Mouse (Mus musculus) cerebellum, postnatal 36 days (tissue): ENCODE results near the gene Agfg1.

Experiments
- DNase-seq, 2 experiments: peaks; one replicate each; pipeline ENCODE4 v3.0.0; 2021 to 2022; ENCODE audit warnings: mixed read lengths in 2 of 2

Gene Agfg1

DNA sequence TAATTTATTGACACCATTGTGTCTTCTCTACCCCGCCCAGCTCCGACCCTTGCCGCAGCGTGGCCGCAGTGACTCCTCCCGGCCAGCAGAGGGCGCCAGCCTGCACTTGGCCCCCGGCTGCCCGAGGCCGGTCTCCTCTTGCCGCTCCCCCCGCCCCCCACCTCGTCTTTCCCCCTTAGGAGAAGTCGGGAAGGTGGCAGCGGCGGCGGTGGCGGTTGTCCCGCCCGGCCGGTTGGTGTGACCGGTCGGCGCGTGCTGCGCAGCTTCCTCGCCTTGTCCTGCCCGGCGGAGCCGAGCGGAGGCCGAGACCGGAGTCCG, at the start of gene Agfg1:
Gene Agfg1 (plus strand): TSS at position 188 of the 318 bp plus-strand sequence.
- peak; percentile 93 for DNase-seq

DNA sequence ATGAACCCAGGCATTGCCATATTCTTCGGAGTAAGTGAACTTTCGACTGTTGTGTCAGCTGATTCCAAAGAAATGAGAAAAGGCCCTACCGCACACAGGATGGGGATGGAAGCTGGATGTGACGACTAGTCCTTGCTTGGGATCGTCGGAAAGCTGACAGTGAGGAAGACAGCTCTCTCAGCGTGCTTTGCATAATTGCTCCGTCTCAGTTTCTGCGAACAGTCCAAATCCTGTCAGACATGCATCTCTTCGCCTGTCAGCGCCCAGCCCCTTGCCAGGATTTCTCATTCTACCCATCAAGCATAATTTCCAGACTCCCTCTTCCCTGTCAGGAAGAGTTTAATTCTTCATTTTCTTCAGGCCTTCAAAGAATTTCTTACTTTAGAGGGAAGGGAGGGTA, 48.2 kb upstream of the Agfg1 start:
- no peak for DNase-seq

DNA sequence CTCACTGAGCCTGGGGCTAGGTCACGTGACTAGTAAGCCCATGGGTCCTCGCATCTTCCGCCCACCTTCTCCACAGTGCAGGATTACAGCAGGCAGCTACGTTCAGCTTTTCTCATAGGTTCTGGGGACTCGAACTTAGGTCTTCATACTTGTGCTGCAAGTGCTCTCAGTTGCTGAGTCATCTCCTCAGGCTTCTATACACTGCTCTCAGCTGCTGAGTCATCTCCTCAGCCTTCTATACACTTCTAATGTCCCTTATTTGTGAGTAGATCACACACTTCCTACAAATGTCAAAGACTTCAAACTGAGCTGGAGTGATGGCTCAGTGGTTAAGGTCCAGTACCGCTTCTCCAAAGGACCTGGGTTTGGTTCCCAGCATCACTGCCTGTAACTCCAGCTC, 47.0 kb upstream of the Agfg1 start:
- DNase-seq: no peak

DNA sequence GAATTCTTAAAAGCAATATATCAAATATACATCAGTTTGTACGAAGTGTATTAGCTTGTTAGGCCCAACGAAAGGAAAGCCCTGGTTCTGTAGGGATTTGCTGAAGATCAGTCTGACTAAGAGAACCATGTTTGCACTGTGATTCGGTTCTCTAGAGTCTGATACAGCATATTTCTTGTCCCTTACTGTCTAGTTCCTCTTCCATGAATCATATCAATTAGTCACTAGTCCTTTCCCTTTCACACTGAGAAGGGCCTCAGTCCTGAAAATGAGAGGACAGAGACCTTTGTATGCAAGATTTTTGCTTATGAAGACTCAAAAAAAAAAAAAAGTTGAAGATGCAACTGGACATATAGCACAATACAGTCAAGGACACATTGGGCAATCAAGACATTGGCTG, 46.2 kb upstream of the Agfg1 start:
- no peak for DNase-seq

DNA sequence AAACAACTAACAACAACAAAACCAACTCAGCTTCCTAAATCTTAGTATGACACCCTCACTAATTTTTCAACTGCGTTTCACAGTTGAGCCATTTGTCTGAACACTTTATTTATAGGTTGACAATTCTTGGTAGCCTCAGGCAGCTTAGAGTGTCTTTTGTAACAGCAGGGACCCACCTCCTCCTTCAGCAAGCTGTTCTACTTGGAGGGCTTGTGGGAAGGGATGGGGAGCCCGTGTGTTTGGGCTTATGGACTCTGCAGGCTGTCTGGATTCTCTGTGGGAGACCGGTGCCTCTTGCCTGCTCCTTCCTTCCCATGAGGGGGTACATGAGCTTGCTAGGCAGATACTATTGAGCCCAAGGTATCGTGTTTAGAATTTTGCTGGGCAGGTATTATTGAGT, 45.3 kb upstream of the Agfg1 start:
- DNase-seq: peak; percentile 10 to 21

DNA sequence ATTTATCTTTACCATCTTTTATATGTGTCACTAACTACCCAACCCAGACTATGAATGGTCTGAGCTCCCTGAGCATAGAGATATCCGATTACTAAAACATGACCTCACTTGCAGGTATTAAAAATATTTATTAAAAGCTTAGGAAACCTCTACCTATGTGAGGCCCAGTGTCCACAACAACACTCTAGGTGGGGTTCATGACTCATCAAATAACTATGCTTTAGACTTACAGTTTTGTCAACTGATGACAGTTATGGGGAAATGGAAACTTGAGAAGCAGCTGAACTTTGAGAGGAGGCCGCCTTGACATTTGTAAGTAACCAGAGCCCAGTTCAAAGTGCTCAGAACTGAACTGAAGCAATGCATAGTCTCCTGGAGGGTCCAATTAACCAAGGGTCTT, 44.1 kb upstream of the Agfg1 start:
- DNase-seq: no peak

DNA sequence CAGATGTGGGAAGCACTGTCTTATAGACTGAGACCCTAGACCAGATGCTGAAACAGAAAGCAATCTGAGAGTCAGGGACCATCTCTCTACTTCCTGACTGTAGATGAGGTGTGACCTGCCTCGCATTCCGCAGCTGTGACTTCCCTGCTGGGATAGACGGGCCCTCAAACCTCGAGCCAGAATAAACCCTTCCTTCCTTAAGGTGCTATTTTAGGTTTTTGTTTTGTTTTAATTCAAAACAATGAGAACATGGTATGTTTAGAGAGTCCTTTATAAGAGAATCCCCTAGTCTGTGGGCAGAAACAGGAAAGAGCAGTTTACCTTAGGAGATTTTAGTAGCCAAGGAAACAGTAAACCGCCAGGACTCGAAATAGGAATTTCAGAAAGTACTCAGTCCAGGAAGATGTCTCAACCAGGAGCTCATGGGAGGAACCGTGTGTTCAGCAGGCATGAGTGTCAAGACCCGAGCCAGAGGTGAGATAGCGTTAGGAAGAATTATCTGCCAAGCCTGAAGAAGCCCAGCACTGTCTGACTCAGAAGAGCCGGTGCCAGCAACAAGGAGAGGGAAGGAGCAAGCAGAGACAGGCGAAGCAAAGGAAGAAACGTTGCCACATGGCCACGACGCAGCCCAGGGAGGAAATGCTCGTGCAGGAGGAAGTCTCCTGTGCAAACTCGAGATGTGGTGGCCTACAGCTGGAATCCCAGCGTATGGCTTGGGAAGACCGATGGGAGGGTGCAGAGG, 43.4 kb upstream of the Agfg1 start:
- no peak for DNase-seq

DNA sequence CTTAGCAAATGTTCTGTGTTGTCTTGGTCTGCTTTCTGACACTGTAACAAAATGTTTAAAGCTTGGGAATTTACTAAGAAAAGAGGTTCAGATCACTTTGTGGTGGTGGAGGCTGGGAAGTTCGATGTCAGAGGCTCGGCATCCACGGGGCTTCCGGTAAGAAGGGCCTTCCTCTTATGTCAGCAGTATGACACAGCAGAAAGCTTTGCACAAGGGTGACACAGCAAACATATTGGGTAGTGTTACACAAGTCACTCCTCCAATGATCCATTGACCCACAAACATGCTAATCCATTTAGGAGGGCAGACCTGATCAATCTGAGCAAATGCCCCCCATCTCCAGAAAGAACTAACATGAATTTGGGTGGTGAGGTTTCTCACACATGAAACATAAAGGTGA, 42.2 kb upstream of the Agfg1 start:
- DNase-seq: no peak

DNA sequence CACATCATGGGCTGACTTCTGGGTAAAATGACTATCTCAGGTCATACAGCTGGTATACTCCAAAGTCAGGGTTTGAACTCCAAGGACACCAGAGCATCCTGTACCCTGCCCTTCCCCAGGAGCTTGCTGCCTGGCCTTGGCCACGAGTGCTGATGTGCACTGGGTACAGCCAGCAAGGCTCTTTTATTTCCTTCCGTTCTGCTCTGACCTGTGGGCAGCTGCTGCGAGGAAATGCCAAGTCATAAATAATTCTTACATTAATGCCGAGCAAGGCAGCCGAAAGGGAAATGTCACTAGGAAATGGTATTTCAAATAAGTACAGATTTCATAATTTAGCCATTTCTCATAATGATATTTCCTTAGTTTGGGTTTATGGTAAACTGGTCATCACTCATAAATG, 41.0 kb upstream of the Agfg1 start:
- DNase-seq: no peak

DNA sequence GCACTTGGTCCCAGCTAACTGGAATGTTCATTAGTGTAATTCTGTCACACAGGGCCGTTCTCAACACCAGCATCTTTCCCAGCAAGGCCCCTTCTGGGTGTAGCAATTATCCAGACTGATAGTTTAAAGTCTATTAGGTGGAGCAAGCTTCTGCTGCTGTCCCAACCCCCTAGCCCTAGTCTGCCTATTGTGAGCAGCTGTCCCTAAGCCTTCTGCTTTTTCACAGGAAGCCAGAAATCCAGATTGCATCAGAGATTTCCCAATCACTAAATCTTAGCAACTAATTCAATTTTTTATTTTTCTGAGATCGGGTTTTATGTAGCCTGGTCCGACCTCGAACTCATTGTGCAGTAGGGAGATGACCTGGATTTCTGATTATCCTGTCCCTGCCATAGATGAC, 40.4 kb upstream of the Agfg1 start:
- DNase-seq: no peak

DNA sequence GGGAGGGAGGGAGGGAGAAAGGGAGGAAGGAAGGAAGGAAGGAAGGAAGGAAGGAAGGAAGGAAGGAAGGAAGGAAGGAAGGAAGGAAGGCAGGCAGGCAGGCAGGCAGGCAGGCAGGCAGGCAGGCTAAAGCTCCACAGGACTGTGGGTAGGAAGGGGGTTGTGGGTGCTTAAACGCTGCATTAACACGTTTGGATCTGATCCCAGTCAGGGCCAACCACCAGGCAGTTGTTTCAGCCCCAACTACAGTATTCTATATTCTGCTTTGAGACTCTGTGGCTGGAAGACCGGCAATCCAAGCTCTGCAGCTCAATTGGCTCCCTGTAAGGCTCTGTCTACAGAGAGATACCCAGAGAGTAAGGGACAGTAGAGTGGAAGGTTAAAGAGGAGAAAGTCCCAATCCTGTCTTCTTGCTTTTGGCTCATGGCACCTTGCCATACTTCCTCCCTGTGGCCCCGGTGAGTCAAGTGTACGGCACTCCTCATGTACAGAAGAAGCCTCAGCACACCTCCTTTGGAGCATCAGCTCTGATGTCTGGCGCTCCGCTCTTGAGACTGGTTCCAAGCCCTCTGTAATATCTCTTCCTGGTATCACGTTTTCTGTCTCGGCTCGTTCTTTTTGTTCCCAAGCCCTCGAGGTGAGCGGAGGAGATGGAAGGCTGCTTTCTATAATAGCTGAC, 38.0 kb upstream of the Agfg1 start:
- peak in 1 of 2 experiments; percentile 14 for DNase-seq

DNA sequence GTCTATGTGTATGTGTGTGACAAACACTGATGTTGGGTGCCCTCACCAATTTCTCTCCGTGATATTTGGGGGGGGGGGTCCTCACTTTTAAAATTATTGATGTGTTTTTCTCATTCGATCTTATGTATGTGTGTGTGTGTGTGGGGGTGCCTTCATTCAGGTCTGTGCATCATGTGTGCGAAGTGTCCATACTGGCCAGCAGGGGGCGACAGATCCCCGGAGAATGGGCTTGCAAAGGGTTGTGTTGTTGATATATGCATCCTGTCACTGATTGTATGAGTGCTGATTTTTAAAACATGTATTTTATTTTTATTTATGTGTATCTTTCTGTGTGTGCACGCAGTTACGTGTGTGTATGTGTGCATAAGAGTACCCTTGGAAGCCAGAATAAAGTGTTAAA, 35.7 kb upstream of the Agfg1 start:
- DNase-seq: no peak

DNA sequence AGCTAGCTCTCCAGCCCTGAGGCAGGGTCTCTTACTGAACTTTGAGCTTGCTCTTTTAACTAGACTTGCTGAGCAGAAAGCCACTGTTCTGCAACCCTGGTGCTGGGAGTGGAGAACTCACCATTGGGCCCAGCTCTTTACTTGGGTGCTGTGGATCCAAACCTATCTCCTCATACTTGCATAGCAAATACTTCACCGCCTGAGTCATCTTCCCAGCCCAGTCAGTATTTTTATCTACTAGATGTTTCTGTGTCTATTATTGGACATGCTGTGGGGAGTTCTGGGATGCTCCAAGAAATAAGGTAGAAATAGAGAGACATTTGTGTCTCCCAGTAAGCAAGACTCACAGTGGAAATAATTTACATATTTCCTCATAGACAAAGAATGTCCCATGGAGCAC, 35.2 kb upstream of the Agfg1 start:
- DNase-seq: no peak

DNA sequence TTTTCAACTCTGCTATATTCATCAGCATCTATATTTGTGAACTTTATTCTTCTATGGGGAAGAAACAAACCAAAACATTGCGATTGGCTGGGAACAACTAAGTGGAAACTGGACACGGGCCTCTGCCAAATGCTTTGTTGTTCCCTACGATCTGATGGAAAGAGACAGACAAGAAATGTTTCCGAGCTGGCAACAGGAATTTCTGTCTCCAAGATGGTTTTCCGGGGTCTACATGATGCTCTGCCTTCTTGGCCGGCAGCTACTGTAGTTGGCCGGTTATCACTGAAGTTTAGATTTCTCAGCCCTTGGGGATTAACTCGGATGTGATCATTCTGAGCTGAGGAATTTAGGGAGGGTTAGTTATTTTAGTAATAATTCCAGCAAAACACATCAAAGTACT, 32.9 kb upstream of the Agfg1 start:
- no peak for DNase-seq

DNA sequence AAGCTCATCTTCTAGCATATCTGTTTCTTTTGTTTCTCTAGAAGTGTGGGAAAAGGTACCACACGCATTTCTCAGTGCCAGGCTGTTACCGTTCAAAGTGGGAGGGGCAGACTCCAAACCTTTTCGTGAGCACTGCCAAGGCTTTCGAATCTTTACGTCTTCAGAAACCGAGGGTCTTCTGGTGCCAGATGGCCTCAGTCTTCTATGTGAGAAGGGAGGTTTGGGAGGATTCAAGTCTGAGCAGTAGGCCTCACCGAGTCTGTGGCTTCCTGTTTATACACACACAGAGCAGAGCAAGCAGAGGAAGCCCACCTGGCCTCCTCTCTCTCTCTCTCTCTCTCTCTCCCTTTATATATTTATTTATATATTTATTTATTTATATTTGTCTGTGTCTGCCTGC, 32.1 kb upstream of the Agfg1 start:
- no peak for DNase-seq

DNA sequence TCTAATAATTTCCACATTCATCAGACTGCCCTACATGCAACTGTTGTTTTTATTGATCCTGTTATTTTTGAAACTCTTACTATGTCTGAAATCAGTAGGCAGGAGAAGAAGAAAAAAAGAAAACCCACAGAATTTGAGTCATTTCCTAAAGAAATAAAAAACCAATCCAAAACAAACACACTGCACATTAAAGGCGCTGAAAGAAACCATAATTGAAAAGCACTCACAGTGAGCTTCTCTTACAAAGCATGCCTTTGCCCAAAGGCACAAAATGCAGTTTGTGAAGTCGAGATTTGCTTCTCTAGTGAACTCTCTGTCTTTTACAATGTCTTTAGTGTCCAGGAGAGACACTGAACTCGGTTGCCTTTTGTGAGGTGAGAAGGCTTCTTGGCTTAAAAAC, 30.7 kb upstream of the Agfg1 start:
- DNase-seq: no peak

DNA sequence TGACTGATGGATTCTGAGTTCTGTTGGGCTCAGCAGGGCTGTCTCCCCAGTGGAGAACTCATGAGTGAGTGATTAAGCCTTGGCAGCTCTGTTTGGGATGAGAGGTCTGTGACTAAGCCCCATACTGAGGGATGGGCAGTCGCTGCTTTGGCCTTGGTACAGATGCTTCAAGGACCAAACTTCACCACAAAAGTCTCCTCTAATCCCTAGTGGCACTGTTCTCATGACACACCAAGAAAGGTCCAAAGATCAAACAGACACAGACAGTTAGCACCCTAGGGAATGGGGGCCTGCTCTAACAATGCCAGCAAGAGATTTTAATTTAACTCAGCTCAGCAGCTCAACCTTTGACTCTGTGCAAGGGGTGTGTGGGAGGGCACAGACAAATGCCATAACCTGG, 27.5 kb upstream of the Agfg1 start:
- no peak for DNase-seq

DNA sequence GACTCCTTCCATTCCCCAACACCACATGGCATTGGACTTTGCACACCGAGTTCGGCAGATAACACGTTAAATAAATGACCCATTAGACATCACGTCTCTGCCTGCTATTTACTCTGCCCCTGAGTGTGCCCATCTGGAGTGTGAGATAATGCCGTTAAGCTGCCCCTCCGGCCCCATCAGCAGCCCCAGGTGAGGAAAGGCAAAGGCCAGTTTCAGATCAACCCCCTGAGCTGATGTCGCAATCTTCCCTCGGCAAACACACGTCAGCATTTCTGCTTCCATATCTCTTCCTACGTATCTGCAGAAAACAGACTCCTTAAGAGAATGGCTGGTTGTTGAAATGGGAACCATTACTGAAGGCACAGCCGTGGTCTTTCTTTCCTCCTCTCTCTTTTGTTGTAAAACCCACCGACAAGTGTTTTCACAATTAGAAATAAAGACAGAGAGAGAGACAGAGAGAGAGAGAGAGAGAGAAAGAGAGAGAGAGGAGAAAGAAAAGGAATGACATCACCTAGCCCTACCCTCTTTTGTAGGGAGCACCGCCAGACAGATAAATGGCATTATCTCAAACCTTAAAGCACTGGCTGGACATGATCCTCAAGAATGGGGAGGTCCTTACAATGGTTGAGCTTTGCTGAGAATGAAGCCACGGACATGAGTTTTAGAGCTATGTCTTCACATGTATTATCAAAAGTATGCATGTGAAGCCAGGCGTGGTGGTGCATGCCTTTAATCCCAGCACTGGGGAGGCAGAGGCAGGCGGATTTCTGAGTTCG, 23.2 kb upstream of the Agfg1 start:
- DNase-seq: no peak

DNA sequence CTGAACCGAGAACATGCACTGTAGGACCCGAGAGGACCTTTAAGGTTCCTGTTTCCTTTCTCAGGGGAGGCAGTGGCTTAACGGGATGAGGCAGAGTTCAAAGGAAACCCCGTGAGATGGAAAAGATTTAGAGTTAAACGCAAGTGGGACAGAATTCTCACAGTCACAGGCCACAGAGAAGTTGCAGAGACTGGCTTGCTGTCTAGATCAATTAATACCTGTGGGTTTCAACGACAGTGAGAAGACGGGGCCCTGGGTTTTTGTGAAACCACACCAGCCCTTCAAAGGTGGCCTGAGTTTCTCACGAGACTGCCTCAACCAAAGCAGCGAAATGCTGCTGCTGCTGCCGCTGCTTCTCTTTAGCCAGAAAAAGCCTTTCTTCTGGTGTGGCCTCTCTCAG, 19.9 kb upstream of the Agfg1 start:
- no peak for DNase-seq

DNA sequence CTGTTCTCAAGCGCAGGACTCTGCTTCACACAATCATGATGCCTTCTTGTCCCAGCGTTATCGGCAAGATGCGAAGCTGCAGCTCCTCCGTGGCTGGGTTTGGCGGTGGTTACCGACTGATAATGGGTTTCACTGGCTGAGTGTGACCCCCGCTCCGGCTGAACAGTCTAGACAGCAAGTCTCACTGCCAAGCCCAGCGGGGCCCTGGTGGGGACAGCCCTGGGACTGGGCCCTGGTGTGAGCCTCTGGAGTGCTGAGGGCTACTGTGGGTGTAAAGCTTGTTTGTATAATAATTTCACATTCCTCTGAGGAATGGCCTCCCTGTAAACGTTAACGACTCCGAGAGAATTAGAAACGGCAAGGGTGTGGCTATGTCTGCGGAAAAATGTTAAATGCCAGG, 19.1 kb upstream of the Agfg1 start:
- no peak for DNase-seq

DNA sequence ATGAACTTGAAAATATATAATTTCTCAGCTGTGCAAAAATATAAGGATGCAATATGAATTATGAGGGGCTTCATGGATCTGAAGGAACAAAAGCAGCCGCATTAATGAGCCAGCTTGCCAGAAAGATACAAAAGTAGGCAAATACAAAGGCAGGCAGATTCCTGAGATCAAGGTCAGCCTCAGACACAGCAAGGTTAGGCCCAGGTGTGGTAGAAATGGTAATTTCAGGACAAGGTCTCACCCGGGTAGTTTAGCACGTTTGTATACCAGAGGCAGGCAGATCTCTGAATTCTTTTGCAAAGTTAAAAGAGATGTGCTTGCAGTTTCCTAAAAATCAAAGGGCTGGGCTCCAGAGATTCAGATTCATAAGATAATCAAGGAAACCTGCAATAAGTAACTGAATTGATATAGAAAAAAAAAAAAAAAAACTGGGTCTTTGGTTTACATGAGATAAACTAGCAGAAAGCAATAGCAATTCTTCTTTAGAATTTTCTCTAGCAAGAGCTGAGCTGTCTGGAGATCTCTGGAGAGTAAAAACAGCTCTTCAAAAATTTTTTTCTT, 18.6 kb upstream of the Agfg1 start:
- DNase-seq: no peak

DNA sequence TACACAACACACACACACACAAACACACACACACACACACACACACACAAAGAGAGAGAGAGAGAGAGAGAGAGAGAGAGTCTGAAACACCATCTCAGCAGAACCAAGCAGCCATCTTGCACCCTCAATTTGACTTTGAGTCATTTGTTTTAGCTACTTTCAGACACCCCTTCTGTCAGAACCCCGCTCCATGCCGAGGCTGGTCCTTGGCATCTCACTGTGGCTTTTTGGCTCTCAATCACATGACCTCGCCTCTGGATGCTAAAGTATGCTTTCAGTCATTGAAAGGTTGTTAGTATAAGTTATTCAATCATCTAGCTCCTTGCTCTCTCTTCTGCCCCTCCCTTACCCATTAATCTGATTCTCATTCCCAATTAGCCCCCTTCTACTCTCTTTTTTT, 17.4 kb upstream of the Agfg1 start:
- DNase-seq: no peak

DNA sequence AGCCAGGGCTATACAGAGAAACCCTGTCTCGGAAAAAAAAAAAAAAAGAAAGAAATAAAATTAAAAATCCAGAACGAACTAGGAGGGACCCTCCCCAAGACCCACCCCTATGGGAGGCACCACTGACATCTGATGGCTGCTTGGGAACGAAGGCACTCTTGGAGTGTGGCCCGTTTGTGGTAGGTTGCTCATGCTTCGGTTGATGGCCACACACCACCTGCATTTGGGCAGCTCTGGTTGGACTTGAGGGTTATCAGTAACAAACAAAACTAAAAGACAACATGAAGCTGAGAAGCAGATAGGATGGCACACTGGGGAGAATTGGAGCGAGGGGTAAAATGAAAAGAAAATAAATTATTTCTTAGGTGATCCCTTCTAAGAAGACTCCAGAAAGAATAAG, 15.1 kb upstream of the Agfg1 start:
- no peak for DNase-seq

DNA sequence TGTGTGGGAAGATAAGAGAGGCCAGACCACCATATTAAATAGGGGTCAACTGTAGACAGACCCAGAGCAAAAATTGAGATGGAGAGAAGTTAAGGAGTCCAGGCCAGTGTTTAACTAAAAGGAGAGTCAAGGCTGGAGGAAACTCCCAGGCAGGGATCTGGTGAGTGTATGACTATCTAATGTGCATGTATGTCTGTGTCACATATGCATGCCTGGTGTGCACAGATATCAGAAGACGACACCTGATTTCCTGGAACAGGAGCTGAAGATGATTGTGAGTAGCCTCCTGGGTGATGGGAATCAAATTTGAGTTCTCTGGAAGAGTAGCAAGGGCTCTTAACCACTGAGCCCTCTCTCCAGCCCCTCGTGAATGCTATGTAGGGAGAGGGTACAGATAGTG, 14.0 kb upstream of the Agfg1 start:
- no peak for DNase-seq
